Mouse (Mus musculus) embryonic fibroblast, embryonic 13.5 days (primary cell): ENCODE results near the gene Sec14l2. TPM values are rescaled to one million over a fixed set of nuclear protein-coding genes. Genes with fewer than 3 reads are reported as not detected.

ENCODE experiments used
- H3K27ac ChIP-seq: 2 replicates; pipeline ENCODE4 v1.5.1; 2012; ENCODE audit warnings: low read length, control low read depth, inconsistent platforms; ENCODE audit not compliant: insufficient read depth
- H3K4me1 ChIP-seq: 2 replicates; pipeline ENCODE4 v1.6.1; 2011; ENCODE audit warnings: low read length; ENCODE audit not compliant: control insufficient read depth, insufficient read depth
- H3K4me3 ChIP-seq: 2 replicates; pipeline ENCODE4 v1.5.1; 2011; ENCODE audit warnings: mild to moderate bottlenecking, control low read depth, low read length; ENCODE audit not compliant: insufficient read depth
- CTCF ChIP-seq: IDR thresholded peaks from 2 replicates; pipeline ENCODE4 v1.5.1; 2011; ENCODE audit warnings: mild to moderate bottlenecking, control low read depth, low read length, moderate library complexity, borderline replicate concordance; ENCODE audit not compliant: insufficient read depth
- POLR2A ChIP-seq: IDR thresholded peaks from 2 replicates; pipeline ENCODE4 v1.6.1; 2011; ENCODE audit warnings: low read depth, mild to moderate bottlenecking, control low read depth, low read length, moderate library complexity
- polyA plus RNA-seq: library from polyadenylated mRNA; stranded (reverse); fragments of >200 nt; gene quantifications from 2 replicates; pipeline ENCODE4 v1.2.4, GENCODE M21; 2011; ENCODE audit warnings: low read depth; ENCODE audit not compliant: missing spikeins, insufficient read length

Gene Sec14l2
- polyA plus RNA-seq, 1 experiment = 1.8 TPM

DNA sequence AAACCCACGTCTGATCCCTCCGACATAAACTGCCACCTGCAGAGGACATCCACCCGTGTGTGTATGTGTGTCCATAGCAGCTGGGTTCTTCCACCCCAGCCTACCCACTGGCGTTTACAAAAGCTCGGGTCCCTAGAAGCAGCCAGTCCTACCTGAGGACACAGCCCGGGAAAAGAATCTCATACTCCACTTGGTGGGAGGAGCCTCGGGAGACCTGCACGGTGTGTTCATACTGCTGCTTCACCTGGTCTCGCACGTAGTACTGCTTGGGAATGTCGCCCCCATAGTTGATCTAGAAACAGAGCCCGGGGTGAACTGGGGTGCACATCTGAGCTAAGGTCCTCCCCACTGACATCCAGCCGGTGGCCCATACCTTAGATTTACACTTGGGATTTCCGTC, 19.7 kb downstream of the Sec14l2 start:
- no peaks in the 10 kb centered on the region for H3K4me1 ChIP-seq
- H3K27ac ChIP-seq = no peak overlapping the region
- TF ChIP-seq POLR2A (no peak), CTCF (no peak)
- no peak overlapping the region for H3K4me3 ChIP-seq

- Histone ChIP-seq H3K27ac (no peak overlapping the region), H3K4me1 (no peaks in the 10 kb centered on the region), H3K4me3 (no peak overlapping the region)
- no peak for TF ChIP-seq POLR2A
- no peak for TF ChIP-seq CTCF
These were observed 21.4 kb downstream of the Sec14l2 start for GRCm38 (mm10) chr11:4101851-4102250.

GRCm38 (mm10) chr11:4099447-4099846, 23.8 kb downstream of the Sec14l2 start:
- TF ChIP-seq CTCF (no peak), POLR2A (no peak)
- Histone ChIP-seq H3K4me3 (no peak overlapping the region), H3K27ac (no peak overlapping the region), H3K4me1 (peaks cover 2% of the 10 kb centered on the region; the same call in 1 of the 2 replicates)

GRCm38 (mm10) chr11:4098816-4099215, 24.4 kb downstream of the Sec14l2 start:
- H3K4me3 ChIP-seq = no peak overlapping the region
- no peak for TF ChIP-seq POLR2A
- TF ChIP-seq CTCF = no peak
- H3K4me1 ChIP-seq = peaks cover 2% of the 10 kb centered on the region; the same call in 1 of the 2 replicates
- no peak overlapping the region for H3K27ac ChIP-seq

- Histone ChIP-seq H3K4me1 (peaks cover 2% of the 10 kb centered on the region; the same call in 1 of the 2 replicates), H3K27ac (no peak overlapping the region), H3K4me3 (no peak overlapping the region)
- TF ChIP-seq CTCF (no peak), POLR2A (no peak)
These were observed 25.1 kb downstream of the Sec14l2 start for GRCm38 (mm10) chr11:4098120-4098519.

DNA sequence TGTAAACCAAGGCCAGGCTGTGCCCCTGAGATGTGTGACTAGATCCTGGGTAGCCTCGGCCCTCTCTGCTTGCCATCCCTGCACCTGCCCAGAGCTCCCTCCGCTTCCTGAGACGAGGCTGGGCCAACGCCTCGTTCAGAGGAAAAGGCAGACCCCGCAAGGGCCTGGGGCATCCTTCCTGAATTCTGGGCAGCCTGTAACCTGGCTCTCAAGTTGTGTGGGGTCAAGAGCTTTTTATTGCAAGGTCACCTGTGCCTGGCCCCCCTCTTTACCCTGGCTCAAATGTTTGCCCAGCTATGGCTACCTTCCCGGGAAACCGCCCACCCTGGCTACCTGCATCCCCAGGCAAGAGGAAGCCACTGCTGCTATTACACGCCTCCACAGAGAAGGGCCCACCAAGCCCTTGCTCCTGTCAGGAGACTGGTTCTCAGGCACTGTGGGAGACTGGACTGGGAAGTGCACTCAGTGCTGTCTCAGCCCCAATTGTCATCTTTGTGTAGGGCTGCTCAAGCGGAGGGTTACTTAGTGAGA, 26.1 kb downstream of the Sec14l2 start:
- peaks cover 2% of the 10 kb centered on the region; the same call in 1 of the 2 replicates for H3K4me1 ChIP-seq
- H3K4me3 ChIP-seq = peak overlapping the region; percentile 46
- peak overlapping the region; percentile 63 for H3K27ac ChIP-seq
- TF ChIP-seq POLR2A = no peak; the same call in 1 of the 2 replicates
- no peak for TF ChIP-seq CTCF

GRCm38 (mm10) chr11:4096054-4096984, 26.9 kb downstream of the Sec14l2 start:
- TF ChIP-seq CTCF (no peak), POLR2A (peak; percentile 99)
- H3K4me1 ChIP-seq = peaks cover 2% of the 10 kb centered on the region; the same call in 1 of the 2 replicates
- peak overlapping the region; percentile 46 for H3K4me3 ChIP-seq
- peak overlapping the region; percentile 63 for H3K27ac ChIP-seq

- TF ChIP-seq CTCF = peak; percentile 19; the same call in 1 of the 2 replicates
- TF ChIP-seq POLR2A = no peak; the same call in 1 of the 2 replicates
- H3K4me3 ChIP-seq = peak within 1 kb of the TSS; percentile 44
- peak within 1 kb of the TSS; percentile 37 for H3K27ac ChIP-seq
- peaks cover 2% of the 10 kb centered on the region; the same call in 1 of the 2 replicates for H3K4me1 ChIP-seq
These were observed 27.8 kb downstream of the Sec14l2 start, which contains the start of gene Mtfp1 for GRCm38 (mm10) chr11:4095171-4096053. Mtfp1 (minus strand) TSS chr11:4095445.
